Mouse (Mus musculus): ENCODE measurements around the gene Cit.

GRCm38 (mm10) chr5:115882165-115882564 is 37.1 kb downstream of the Cit start:
- TF ChIP-seq MAFK (IDR thresholded peaks at IDR 0.05; ENCODE audit: insufficient read depth, low read depth, low read length) (no peak), CHD2 (IDR thresholded peaks at IDR 0.05; ENCODE audit: low read depth, low read length) (no peak), ZC3H11A (IDR thresholded peaks at IDR 0.05; ENCODE audit: borderline replicate concordance, low read depth, low read length) (no peak)

Measured in ES-E14 (cell line).